Mouse (Mus musculus) stomach, postnatal 0 days (tissue): Measurements from ENCODE around the gene Pkdrej.

Experiments
- CTCF ChIP-seq: IDR thresholded peaks from 2 replicates; pipeline ENCODE4 v1.5.1; 2016; ENCODE audit warnings: antibody characterized with exemption, low read depth, mild to moderate bottlenecking, moderate library complexity
- EP300 ChIP-seq: optimal IDR thresholded peaks from 2 replicates; pipeline ENCODE3; 2016; ENCODE audit warnings: antibody characterized with exemption

GRCm38 (mm10) chr15:85791449-85791848 lies 30.1 kb downstream of the Pkdrej start:
- no peak for TF ChIP-seq CTCF
- no peak for TF ChIP-seq EP300
